Comparison of ENCODE assay signal across 8 mouse cellular contexts in the genomic region with DNA sequence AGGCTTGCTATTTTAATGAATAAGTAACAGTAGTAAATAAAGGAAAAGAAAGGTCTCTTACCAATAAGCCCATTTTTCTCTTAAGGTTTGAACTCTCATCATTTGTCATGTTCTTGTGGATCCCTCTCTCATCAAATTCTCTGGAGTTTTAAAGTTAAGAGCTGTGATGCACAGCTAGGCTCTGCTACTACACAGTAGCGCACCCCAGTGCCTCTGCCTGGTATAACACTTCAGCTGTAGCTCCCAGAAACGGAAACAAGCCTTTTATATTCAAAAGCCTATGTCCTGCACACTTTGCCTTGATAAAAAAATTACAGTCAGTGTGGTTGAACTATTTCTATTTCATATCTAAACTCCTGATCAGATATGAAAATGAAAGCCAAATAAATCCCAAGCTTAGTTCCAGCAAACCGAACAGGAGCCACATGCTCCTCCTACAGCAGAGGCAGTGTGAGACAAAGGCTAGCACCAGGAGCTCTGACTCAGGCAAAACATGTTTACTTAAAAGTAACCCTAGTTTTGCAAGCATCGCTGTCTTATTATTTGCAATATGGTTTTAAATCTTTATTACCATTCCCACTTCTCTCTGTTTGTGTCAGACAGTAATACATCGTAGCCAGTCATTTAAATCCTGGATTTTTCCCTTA.
DNase-seq lines count a peak whose midpoint lies in the region; ATAC-seq lines count a peak whose summit lies in the region.

No protein-coding gene starts in this region.

- H3K27ac ChIP-seq in heart, embryonic 10.5 days: no peak overlapping the region
- no peak overlapping the region for H3K27ac ChIP-seq in embryonic facial prominence, embryonic 14.5 days (replicated peaks; ENCODE audit: low read depth, low read length)
- H3K27ac ChIP-seq in hindbrain, embryonic 13.5 days: no peak overlapping the region

- WGBS in heart, embryonic 10.5 days: 35% methylated on average over 5 of the region's 5 CpGs
- WGBS in embryonic facial prominence, embryonic 14.5 days: 32% methylated on average over 5 of the region's 5 CpGs
- WGBS in hindbrain, embryonic 13.5 days: 32% methylated on average over 5 of the region's 5 CpGs

- H3K4me3 ChIP-seq in heart, embryonic 10.5 days: no peak overlapping the region
- H3K4me3 ChIP-seq in embryonic facial prominence, embryonic 14.5 days (ENCODE audit: low read depth, low read length): no peak overlapping the region
- no peak overlapping the region for H3K4me3 ChIP-seq in hindbrain, embryonic 13.5 days

- intact Hi-C loops in left cerebral cortex, postnatal 36 days (cut with DNase I): no loop called here

- H3K4me1 ChIP-seq in heart, embryonic 10.5 days: no peaks in the 10 kb centered on the region
- no peaks in the 10 kb centered on the region for H3K4me1 ChIP-seq in embryonic facial prominence, embryonic 14.5 days (ENCODE audit: control insufficient read depth, insufficient read depth, low read length)
- H3K4me1 ChIP-seq in hindbrain, embryonic 13.5 days (replicated peaks): no peaks in the 10 kb centered on the region

- H3K9ac ChIP-seq in embryonic facial prominence, embryonic 14.5 days (ENCODE audit: low read depth, low read length): no peak overlapping the region
- no peak overlapping the region for H3K9ac ChIP-seq in hindbrain, embryonic 13.5 days

- no peaks in the 10 kb centered on the region for H3K27me3 ChIP-seq in heart, embryonic 10.5 days (ENCODE audit: insufficient read depth, poor library complexity, severe bottlenecking)
- H3K27me3 ChIP-seq in embryonic facial prominence, embryonic 14.5 days (replicated peaks; ENCODE audit: control insufficient read depth, insufficient read depth, low read length): no peaks in the 10 kb centered on the region
- H3K27me3 ChIP-seq in hindbrain, embryonic 13.5 days: no peaks in the 10 kb centered on the region

- no peak for ATAC-seq in embryonic facial prominence, embryonic 14.5 days (ENCODE audit: low read depth)
- peak; percentile 73 for ATAC-seq in hindbrain, embryonic 13.5 days (ENCODE audit: low FRiP score)

- no peaks in the 10 kb centered on the region for H3K9me3 ChIP-seq in heart, embryonic 10.5 days
- H3K9me3 ChIP-seq in embryonic facial prominence, embryonic 14.5 days (ENCODE audit: control insufficient read depth, low read length): no peaks in the 10 kb centered on the region
- H3K9me3 ChIP-seq in hindbrain, embryonic 13.5 days: no peaks in the 10 kb centered on the region

- no peaks in the 10 kb centered on the region for H3K36me3 ChIP-seq in heart, embryonic 10.5 days
- H3K36me3 ChIP-seq in embryonic facial prominence, embryonic 14.5 days (ENCODE audit: control insufficient read depth, insufficient read depth, low read length): no peaks in the 10 kb centered on the region
- no peaks in the 10 kb centered on the region for H3K36me3 ChIP-seq in hindbrain, embryonic 13.5 days

- H3K4me2 ChIP-seq in embryonic facial prominence, embryonic 14.5 days (ENCODE audit: low read depth, low read length): no peak overlapping the region
- H3K4me2 ChIP-seq in hindbrain, embryonic 13.5 days: no peak overlapping the region

- DNase-seq in heart, adult 18-20 months: peak; percentile 1 to 51
- no peak for DNase-seq in heart, embryonic 10.5 days (ENCODE audit: low spot score)
- DNase-seq in R1 (ENCODE audit: low read depth, low spot score): peak; percentile 8
- peak; percentile 17 for DNase-seq in embryonic facial prominence, embryonic 14.5 days (ENCODE audit: low spot score)
- DNase-seq in left cerebral cortex, postnatal 36 days (ENCODE audit: low spot score in 2 of 2): peak; percentile 15 to 35
- peak; percentile 55 for DNase-seq in right cerebral cortex, adult 18-20 months
- no peak for DNase-seq in thymus, postnatal 14 days

Comparison
In these comparisons a context has a peak if more than half of its experiments do, and no peak if none do; other contexts are left out.
1. DNase-seq: peak in heart, adult 18-20 months (2 of 2), R1 (single experiment), embryonic facial prominence, embryonic 14.5 days (single experiment), left cerebral cortex, postnatal 36 days (2 of 2) and right cerebral cortex, adult 18-20 months (single experiment); none in heart, embryonic 10.5 days (single experiment) and thymus, postnatal 14 days (single experiment).